Mouse (Mus musculus): ENCODE measurements around the gene Coro1b. TPM values are rescaled to one million over a fixed set of nuclear protein-coding genes. Genes with fewer than 3 reads are reported as not detected.

The Coro1b gene
- total RNA-seq (2021): 10 to 100 TPM; 43.9 to 45.1 TPM
- 83.3 and 95.0 TPM in 2 replicates for polyA plus RNA-seq (2012; rRNA removed)
- long read RNA-seq, partial matches to known transcripts: 1 of 26 reads
- long read RNA-seq, other reads (novel, unspliced or antisense): 20 of 26 reads

DNA sequence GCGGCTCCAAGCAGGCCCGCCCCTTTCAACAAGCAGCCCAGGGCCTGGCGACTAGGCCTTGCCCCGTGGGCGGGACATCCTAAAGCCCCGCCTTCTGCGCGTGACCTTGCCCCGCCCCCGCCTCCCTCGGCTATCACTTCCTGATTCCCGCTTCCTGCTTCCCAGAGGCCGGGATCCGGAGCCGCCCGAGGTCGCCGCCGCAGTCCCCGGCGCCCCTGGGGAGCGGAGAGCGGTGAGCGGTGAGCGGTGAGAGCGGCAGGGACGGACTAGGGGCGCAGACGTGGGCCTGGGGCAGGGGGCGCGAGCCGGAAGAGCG lies at the start of gene Coro1b:
TSS of gene Coro1b (plus strand) at position 129 of the 316 bp plus-strand sequence.
- H3K4me1 ChIP-seq (ENCODE audit: control insufficient read depth, insufficient read depth, low read length): peaks cover 10% of the 10 kb centered on the region
- intact Hi-C loops (cut with DNase I): loop anchor here (2.0 kb wide), 1 partner anchor 14 kb away; the partner anchor contains the start of gene Rps6kb2
- H3K27ac ChIP-seq: peak within 1 kb of the TSS; percentile 97
- no peaks in the 10 kb centered on the region for H3K27me3 ChIP-seq (ENCODE audit: control insufficient read depth, insufficient read depth, low read length)
- no peaks in the 10 kb centered on the region for H3K79me2 ChIP-seq (replicated peaks; ENCODE audit: control insufficient read depth, insufficient read depth, low read length)
- peak within 1 kb of the TSS; percentile 75 for H3K4me3 ChIP-seq
- WGBS: under 1% methylated on average over 33 of the region's 33 CpGs
- peak; percentile 98 to 100 for DNase-seq
- no peaks in the 10 kb centered on the region for H3K36me3 ChIP-seq (ENCODE audit: control insufficient read depth, insufficient read depth, low read length)
- peak within 1 kb of the TSS; percentile 91 for H3K9ac ChIP-seq (ENCODE audit: low read depth, low read length)
- TF ChIP-seq CTCF (IDR thresholded peaks at IDR 0.05) (no peak), POLR2A (IDR thresholded peaks at IDR 0.05; ENCODE audit: insufficient read depth, low read depth, low read length) (peak; percentile 82; the same call in 1 of the 2 replicates), EP300 (IDR thresholded peaks at IDR 0.05; ENCODE audit: insufficient read depth, low read depth, low read length) (0 out of 2 replicates have a peak, but pooled peaks have one; percentile 48)

GRCm38 (mm10) chr19:4099056-4099455 lies 49.4 kb upstream of the Coro1b start:
- 7% methylated on average over 9 of the region's 9 CpGs for WGBS
- TF ChIP-seq EP300 (IDR thresholded peaks at IDR 0.05; ENCODE audit: insufficient read depth, low read depth, low read length) (peak; percentile 89; the same call in 1 of the 2 replicates), CTCF (IDR thresholded peaks at IDR 0.05) (peak; percentile 99; the same call in 1 of the 2 replicates), POLR2A (IDR thresholded peaks at IDR 0.05; ENCODE audit: insufficient read depth, low read depth, low read length) (no peak)
- Histone ChIP-seq H3K27ac (peak overlapping the region; percentile 76), H3K4me3 (peak overlapping the region; percentile 76; the same call in 1 of the 2 replicates), H3K27me3 (ENCODE audit: control insufficient read depth, insufficient read depth, low read length) (no peaks in the 10 kb centered on the region), H3K36me3 (ENCODE audit: control insufficient read depth, insufficient read depth, low read length) (no peaks in the 10 kb centered on the region), H3K79me2 (replicated peaks; ENCODE audit: control insufficient read depth, insufficient read depth, low read length) (no peaks in the 10 kb centered on the region), H3K4me1 (ENCODE audit: control insufficient read depth, insufficient read depth, low read length) (peaks cover 6% of the 10 kb centered on the region), H3K9ac (ENCODE audit: low read depth, low read length) (no peak overlapping the region; the same call in 1 of the 2 replicates)
- intact Hi-C loops (cut with DNase I): loop anchor here (1.0 to 5.0 kb wide), 3 partner anchors 22 to 103 kb away; partner anchors contain the start of gene Rad9a
- peak; percentile 92 to 94 for DNase-seq

GRCm38 (mm10) chr19:4099837-4100717 lies 48.3 kb upstream of the Coro1b start, which contains the start of gene Pitpnm1:
Gene Pitpnm1 (plus strand): TSS chr19:4099998.
- H3K4me1 ChIP-seq (ENCODE audit: control insufficient read depth, insufficient read depth, low read length): peaks cover 6% of the 10 kb centered on the region
- no peaks in the 10 kb centered on the region for H3K79me2 ChIP-seq (replicated peaks; ENCODE audit: control insufficient read depth, insufficient read depth, low read length)
- no peaks in the 10 kb centered on the region for H3K36me3 ChIP-seq (ENCODE audit: control insufficient read depth, insufficient read depth, low read length)
- H3K27me3 ChIP-seq (ENCODE audit: control insufficient read depth, insufficient read depth, low read length): no peaks in the 10 kb centered on the region
- H3K4me3 ChIP-seq: peak within 1 kb of the TSS; percentile 76
- WGBS: 2% methylated on average over 52 of the region's 53 CpGs
- DNase-seq: peak; percentile 91
- TF ChIP-seq EP300 (IDR thresholded peaks at IDR 0.05; ENCODE audit: insufficient read depth, low read depth, low read length): no peak
- TF ChIP-seq POLR2A (IDR thresholded peaks at IDR 0.05; ENCODE audit: insufficient read depth, low read depth, low read length): peak; percentile 42; the same call in 1 of the 2 replicates
- peak within 1 kb of the TSS; percentile 76 for H3K27ac ChIP-seq
- peak within 1 kb of the TSS; percentile 88 for H3K9ac ChIP-seq (ENCODE audit: low read depth, low read length)
- intact Hi-C loops (cut with DNase I): loop anchor here (1.0 to 5.0 kb wide), 3 partner anchors 21 to 102 kb away; partner anchors contain the start of gene Rad9a

DNA sequence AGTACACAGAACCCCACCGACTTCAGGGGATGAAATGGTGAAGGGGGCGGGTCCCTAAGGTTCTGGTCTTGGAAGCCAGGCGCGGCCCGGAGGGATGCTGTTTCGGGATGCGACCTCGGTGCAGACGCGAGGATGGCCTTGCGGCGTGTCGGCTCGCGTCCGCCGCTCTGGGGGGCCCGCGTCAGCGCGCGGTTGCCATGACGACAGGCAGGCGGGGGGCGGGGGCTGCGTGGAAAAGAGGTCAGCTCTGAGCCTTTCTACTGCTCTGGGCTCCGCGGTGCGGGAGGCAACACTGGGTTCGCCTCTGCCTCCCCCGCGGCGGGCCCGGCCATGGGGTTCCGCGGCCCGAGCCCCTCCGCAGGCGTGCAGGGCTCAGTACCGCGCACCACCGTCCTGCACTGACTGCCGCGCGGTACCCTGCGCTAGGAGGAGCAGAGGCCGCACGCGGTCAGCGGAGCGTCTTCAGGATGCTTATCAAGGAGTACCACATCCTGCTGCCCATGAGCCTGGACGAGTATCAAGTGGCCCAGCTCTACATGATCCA lies 47.6 kb upstream of the Coro1b start:
- Histone ChIP-seq H3K9ac (ENCODE audit: low read depth, low read length) (peak overlapping the region; percentile 36), H3K27me3 (ENCODE audit: control insufficient read depth, insufficient read depth, low read length) (no peaks in the 10 kb centered on the region), H3K27ac (no peak overlapping the region), H3K4me3 (peak overlapping the region; percentile 76), H3K36me3 (ENCODE audit: control insufficient read depth, insufficient read depth, low read length) (no peaks in the 10 kb centered on the region), H3K4me1 (ENCODE audit: control insufficient read depth, insufficient read depth, low read length) (peaks cover 6% of the 10 kb centered on the region), H3K79me2 (replicated peaks; ENCODE audit: control insufficient read depth, insufficient read depth, low read length) (no peaks in the 10 kb centered on the region)
- TF ChIP-seq CTCF (IDR thresholded peaks at IDR 0.05): no peak
- no peak for TF ChIP-seq POLR2A (IDR thresholded peaks at IDR 0.05; ENCODE audit: insufficient read depth, low read depth, low read length)
- TF ChIP-seq EP300 (IDR thresholded peaks at IDR 0.05; ENCODE audit: insufficient read depth, low read depth, low read length): no peak
- WGBS: 10% methylated on average over 52 of the region's 52 CpGs
- intact Hi-C loops (cut with DNase I): no loop called here
- DNase-seq: peak; percentile 45 to 49

DNA sequence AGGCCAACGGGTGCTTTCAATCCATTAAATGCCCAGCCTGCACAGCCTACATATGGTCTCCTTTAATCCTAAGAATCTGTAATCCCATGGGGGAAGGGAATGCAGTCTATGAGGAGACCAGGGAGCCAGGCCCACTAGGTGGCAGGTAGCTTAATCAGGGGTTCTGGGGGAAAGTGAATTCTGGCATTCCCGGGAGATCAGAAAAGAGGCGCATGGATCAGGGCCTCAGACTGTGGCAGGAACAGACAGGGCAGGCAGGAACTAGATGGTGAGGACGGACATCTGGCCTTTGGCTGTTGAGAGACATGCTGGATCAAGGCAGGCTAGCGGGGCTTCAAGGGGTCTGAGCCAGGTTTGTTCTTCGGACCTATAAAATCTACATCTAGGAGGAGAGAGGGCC lies 47.0 kb upstream of the Coro1b start:
- no peaks in the 10 kb centered on the region for H3K36me3 ChIP-seq (ENCODE audit: control insufficient read depth, insufficient read depth, low read length)
- intact Hi-C loops (cut with DNase I): no loop called here
- WGBS: 86% methylated on average over 6 of the region's 6 CpGs
- TF ChIP-seq CTCF (IDR thresholded peaks at IDR 0.05) (no peak), POLR2A (IDR thresholded peaks at IDR 0.05; ENCODE audit: insufficient read depth, low read depth, low read length) (no peak), EP300 (IDR thresholded peaks at IDR 0.05; ENCODE audit: insufficient read depth, low read depth, low read length) (no peak)
- H3K27me3 ChIP-seq (ENCODE audit: control insufficient read depth, insufficient read depth, low read length): no peaks in the 10 kb centered on the region
- no peak overlapping the region for H3K4me3 ChIP-seq
- no peak overlapping the region for H3K27ac ChIP-seq
- DNase-seq: no peak
- peaks cover 6% of the 10 kb centered on the region for H3K4me1 ChIP-seq (ENCODE audit: control insufficient read depth, insufficient read depth, low read length)
- no peaks in the 10 kb centered on the region for H3K79me2 ChIP-seq (replicated peaks; ENCODE audit: control insufficient read depth, insufficient read depth, low read length)
- no peak overlapping the region for H3K9ac ChIP-seq (ENCODE audit: low read depth, low read length)

Measured in heart, adult 2 months (tissue).